Mouse (Mus musculus) kidney, adult 2 months (tissue): ENCODE results near the gene Ptprn2. TPM values are rescaled to one million over a fixed set of nuclear protein-coding genes. Genes with fewer than 3 reads are reported as not detected.

Source experiments
- DNase-seq: peaks from one replicate; pipeline ENCODE4 v3.0.0; 2021
- H3K27ac ChIP-seq: fragments of 200-500 bp; 2 replicates; pipeline ENCODE4 v1.5.1; 2012; ENCODE audit warnings: low read depth, low read length, control low read depth, inconsistent platforms; ENCODE audit not compliant: insufficient read depth
- H3K27me3 ChIP-seq: fragments of 200-500 bp; replicated peaks from 2 replicates; pipeline ENCODE4 v1.6.1; 2012; ENCODE audit warnings: mild to moderate bottlenecking, moderate library complexity, low read length, inconsistent platforms; ENCODE audit not compliant: control insufficient read depth, insufficient read depth
- H3K36me3 ChIP-seq: fragments of 200-500 bp; 2 replicates; pipeline ENCODE4 v1.6.1; 2012; ENCODE audit warnings: mild to moderate bottlenecking, moderate library complexity, low read length, inconsistent platforms; ENCODE audit not compliant: control insufficient read depth, insufficient read depth
- H3K4me1 ChIP-seq: fragments of 200-500 bp; 2 replicates; pipeline ENCODE4 v1.6.1; 2011; ENCODE audit warnings: low read length; ENCODE audit not compliant: control insufficient read depth, insufficient read depth
- H3K4me3 ChIP-seq: fragments of 200-500 bp; 2 replicates; pipeline ENCODE4 v1.5.1; 2011; ENCODE audit warnings: mild to moderate bottlenecking, low read depth, low read length, control low read depth; ENCODE audit not compliant: insufficient read depth
- CTCF ChIP-seq: fragments of 200-500 bp; conservative IDR thresholded peaks from 2 replicates; pipeline ENCODE4 v1.5.1; 2011; ENCODE audit warnings: low read depth, mild to moderate bottlenecking, control low read depth, low read length, moderate library complexity, mixed read lengths; ENCODE audit not compliant: insufficient read depth, insufficient read length
- POLR2A ChIP-seq: fragments of 200-500 bp; IDR thresholded peaks from one replicate; pipeline ENCODE4 v1.6.1; 2011; ENCODE audit warnings: low read depth, low read length, control low read depth
- WGBS: fragments of 180-500 bp; shearing (Covaris S2); methylation state at CpG from one replicate; pipeline ENCODE4 v1.1.7; 2018; 5-methylcytosine and 5-hydroxymethylcytosine counted together
- polyA plus RNA-seq: library from polyadenylated mRNA; depleted of rRNA; stranded (reverse); fragments of >200 nt; gene quantifications from 2 replicates; pipeline ENCODE4 v1.2.3, GENCODE M21; 2012

Ptprn2 gene
- polyA plus RNA-seq, 1 experiment: 0.91 TPM

GRCm38 (mm10) chr12:116622665-116623387 is 137.3 kb downstream of the Ptprn2 start:
- Histone ChIP-seq H3K4me3 (no peak overlapping the region), H3K27ac (no peak overlapping the region), H3K36me3 (no peaks in the 10 kb centered on the region), H3K27me3 (no peaks in the 10 kb centered on the region), H3K4me1 (peaks cover 2% of the 10 kb centered on the region; the same call in 1 of the 2 replicates)
- WGBS: 56% methylated on average over 6 of the region's 6 CpGs
- TF ChIP-seq POLR2A: no peak
- no peak for TF ChIP-seq CTCF
- DNase-seq: no peak

- H3K4me3 ChIP-seq: no peak overlapping the region
- H3K4me1 ChIP-seq: no peaks in the 10 kb centered on the region
- no peak for TF ChIP-seq POLR2A
- peak; percentile 65 for TF ChIP-seq CTCF
- H3K27ac ChIP-seq: no peak overlapping the region
- no peaks in the 10 kb centered on the region for H3K27me3 ChIP-seq
- 45% methylated on average over 9 of the region's 9 CpGs for whole genome bisulfite sequencing
- DNase-seq: peak; percentile 48
- H3K36me3 ChIP-seq: no peaks in the 10 kb centered on the region
Measured at GRCm38 (mm10) chr12:116625391-116626281, 140.1 kb downstream of the Ptprn2 start.

DNA sequence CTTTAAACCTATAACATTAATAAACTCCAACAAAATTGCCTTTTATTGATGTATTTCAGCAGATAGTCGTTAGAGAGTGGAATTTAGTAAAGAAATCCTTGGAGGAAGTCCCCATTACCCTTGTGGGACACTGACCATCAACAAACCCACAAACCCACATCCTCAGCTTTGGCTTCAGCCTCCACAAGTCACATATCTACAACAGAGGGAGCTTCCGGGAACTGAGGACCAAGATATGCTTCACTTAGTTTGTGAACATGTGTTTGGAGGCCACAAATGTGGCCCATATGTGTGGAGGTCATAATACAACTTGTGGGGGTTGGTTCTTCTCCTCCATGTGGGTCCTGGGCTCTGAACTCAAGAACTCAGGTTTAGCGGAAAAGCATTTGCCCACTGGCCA is 143.5 kb downstream of the Ptprn2 start:
- Histone ChIP-seq H3K36me3 (no peaks in the 10 kb centered on the region), H3K4me3 (no peak overlapping the region), H3K27me3 (no peaks in the 10 kb centered on the region), H3K27ac (no peak overlapping the region), H3K4me1 (no peaks in the 10 kb centered on the region)
- TF ChIP-seq POLR2A (no peak), CTCF (no peak)
- WGBS: 78% methylated on average over 3 of the region's 3 CpGs
- no peak for DNase-seq

DNA sequence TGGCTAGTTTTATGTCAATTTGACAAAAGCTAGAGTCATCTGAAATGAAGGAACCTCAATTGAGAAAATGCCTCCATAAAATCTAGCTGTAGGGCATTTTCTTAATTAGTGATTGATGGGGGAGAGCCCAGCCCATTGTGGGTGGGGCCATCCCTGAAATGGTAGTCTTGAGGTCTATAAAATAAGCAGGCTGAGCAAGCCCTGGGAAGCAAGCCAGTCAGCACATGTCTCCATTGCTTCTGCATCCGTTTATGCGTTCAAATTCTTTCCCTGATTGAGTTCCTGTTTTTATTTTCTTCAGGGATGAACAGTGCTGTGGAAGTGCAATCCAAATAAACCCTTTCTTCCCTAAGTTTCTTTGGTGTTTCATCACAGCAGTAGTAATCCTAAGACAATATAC is 152.0 kb downstream of the Ptprn2 start:
- WGBS: 31% methylated on average over 2 of the region's 2 CpGs
- no peak for TF ChIP-seq POLR2A
- TF ChIP-seq CTCF: no peak
- no peak overlapping the region for H3K4me3 ChIP-seq
- no peak for DNase-seq
- no peaks in the 10 kb centered on the region for H3K36me3 ChIP-seq
- H3K27ac ChIP-seq: no peak overlapping the region
- no peaks in the 10 kb centered on the region for H3K4me1 ChIP-seq
- no peaks in the 10 kb centered on the region for H3K27me3 ChIP-seq

DNA sequence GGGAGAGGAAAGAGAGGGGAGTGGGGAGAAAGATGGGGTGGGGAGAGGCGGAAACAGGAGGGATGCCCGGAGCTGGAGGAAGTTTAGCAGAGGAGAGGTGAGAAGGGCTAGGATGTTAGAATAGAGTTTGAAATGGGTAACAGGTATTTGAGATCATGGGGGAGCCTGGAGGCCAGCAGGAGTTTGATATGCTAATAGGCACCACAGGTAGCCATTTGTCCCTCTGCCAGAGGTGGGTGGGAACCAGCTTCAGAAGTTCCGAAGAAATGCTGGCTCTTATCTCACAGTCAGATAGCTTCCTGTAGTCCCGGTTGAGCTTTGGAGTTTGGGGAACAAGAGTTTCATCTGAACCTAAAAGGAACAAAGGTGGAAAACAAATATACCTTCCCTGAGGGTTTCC is 155.4 kb downstream of the Ptprn2 start:
- TF ChIP-seq POLR2A (no peak), CTCF (no peak)
- H3K27me3 ChIP-seq: no peaks in the 10 kb centered on the region
- H3K36me3 ChIP-seq: no peaks in the 10 kb centered on the region
- H3K4me3 ChIP-seq: no peak overlapping the region
- 18% methylated on average over 4 of the region's 4 CpGs for WGBS
- no peak for DNase-seq
- no peak overlapping the region for H3K27ac ChIP-seq
- no peaks in the 10 kb centered on the region for H3K4me1 ChIP-seq

GRCm38 (mm10) chr12:116641339-116642190 is 156.0 kb downstream of the Ptprn2 start:
- WGBS: 26% methylated on average over 14 of the region's 14 CpGs
- no peak for DNase-seq
- no peak for TF ChIP-seq POLR2A
- TF ChIP-seq CTCF: no peak
- Histone ChIP-seq H3K4me1 (no peaks in the 10 kb centered on the region), H3K4me3 (no peak overlapping the region), H3K27me3 (no peaks in the 10 kb centered on the region), H3K27ac (no peak overlapping the region), H3K36me3 (no peaks in the 10 kb centered on the region)
